ENCODE assay signal across 5 mouse cellular contexts in the genomic region with DNA sequence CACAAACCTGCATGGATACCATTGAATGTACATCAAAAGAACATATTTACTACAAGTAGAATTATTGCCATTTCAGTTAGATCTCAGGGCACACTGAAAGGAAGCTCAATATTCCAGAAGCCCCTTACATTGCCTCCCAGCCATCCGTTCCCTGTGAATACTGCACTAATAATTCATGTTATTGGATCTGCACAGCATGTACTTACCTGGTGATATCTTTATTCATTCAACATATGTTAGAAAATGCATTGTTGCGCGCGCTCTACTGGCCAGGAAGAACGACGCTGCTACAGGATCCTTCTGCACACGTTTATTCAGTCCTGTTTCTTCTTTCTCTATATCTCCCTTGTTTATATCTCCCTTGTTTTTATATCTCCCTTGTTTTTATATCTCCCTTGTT.
DNase-seq lines count a peak whose midpoint lies in the region; ATAC-seq and TF ChIP-seq lines count a peak whose summit lies in the region.
"Not testable (repeated sequence)": the region's sequence is repeated elsewhere in the genome, so short reads cannot be mapped to it uniquely, and the experiment has no call there.

No protein-coding gene starts in this region.

- DNase-seq in forebrain, postnatal 0 days = peak; percentile 3
- not testable (repeated sequence) for DNase-seq in midbrain, postnatal 0 days (ENCODE audit: low spot score)

- H3K4me1 ChIP-seq in forebrain, postnatal 0 days (ENCODE audit: insufficient read depth); hindbrain, embryonic 15.5 days (replicated peaks); midbrain, embryonic 13.5 days (replicated peaks); midbrain, embryonic 15.5 days; midbrain, postnatal 0 days (ENCODE audit: insufficient read depth, low read length): not testable (repeated sequence)

- H3K27me3 ChIP-seq in forebrain, postnatal 0 days (ENCODE audit: insufficient read depth, low read length); hindbrain, embryonic 15.5 days; midbrain, embryonic 13.5 days; midbrain, embryonic 15.5 days (replicated peaks); midbrain, postnatal 0 days (ENCODE audit: insufficient read depth, low read length): not testable (repeated sequence)

- TF ChIP-seq CTCF in forebrain, postnatal 0 days (IDR thresholded peaks at IDR 0.05; ENCODE audit: low read depth) = not testable (repeated sequence)
- peak; percentile 32; the same call in 1 of the 2 replicates for TF ChIP-seq CTCF in midbrain, postnatal 0 days (IDR thresholded peaks at IDR 0.05)

- not testable (repeated sequence) for H3K4me3 ChIP-seq in forebrain, postnatal 0 days (ENCODE audit: low read depth, low read length); hindbrain, embryonic 15.5 days; midbrain, embryonic 13.5 days (replicated peaks); midbrain, embryonic 15.5 days; midbrain, postnatal 0 days (ENCODE audit: low read depth, low read length)

- not testable (repeated sequence) for H3K36me3 ChIP-seq in forebrain, postnatal 0 days (ENCODE audit: insufficient read depth); hindbrain, embryonic 15.5 days; midbrain, embryonic 13.5 days; midbrain, embryonic 15.5 days (replicated peaks); midbrain, postnatal 0 days (ENCODE audit: insufficient read depth, low read length)

- not testable (repeated sequence) for H3K27ac ChIP-seq in forebrain, postnatal 0 days (ENCODE audit: low read depth, low read length); hindbrain, embryonic 15.5 days (replicated peaks); midbrain, embryonic 13.5 days; midbrain, embryonic 15.5 days; midbrain, postnatal 0 days (ENCODE audit: low read depth, low read length)

- not testable (repeated sequence) for H3K4me2 ChIP-seq in forebrain, postnatal 0 days (ENCODE audit: low read depth); midbrain, embryonic 13.5 days (replicated peaks); midbrain, embryonic 15.5 days; midbrain, postnatal 0 days (ENCODE audit: low read depth, low read length, poor library complexity, severe bottlenecking)
- 0 out of 2 replicates have a peak overlapping the region, but pooled peaks have one; percentile 9 for H3K4me2 ChIP-seq in hindbrain, embryonic 15.5 days

- not testable (repeated sequence) for ATAC-seq in forebrain, postnatal 0 days; hindbrain, embryonic 15.5 days (ENCODE audit: low FRiP score, low read depth)
- peak; percentile 48; the same call in 1 of the 2 replicates for ATAC-seq in midbrain, embryonic 13.5 days
- peak; percentile 52; the same call in 1 of the 2 replicates for ATAC-seq in midbrain, embryonic 15.5 days (replicated peaks)
- peak; percentile 52; the same call in 1 of the 2 replicates for ATAC-seq in midbrain, postnatal 0 days (ENCODE audit: low FRiP score)

- H3K9ac ChIP-seq in forebrain, postnatal 0 days; hindbrain, embryonic 15.5 days; midbrain, embryonic 13.5 days (replicated peaks); midbrain, embryonic 15.5 days; midbrain, postnatal 0 days (replicated peaks; ENCODE audit: low read length, poor library complexity, severe bottlenecking): not testable (repeated sequence)

- H3K9me3 ChIP-seq in forebrain, postnatal 0 days (ENCODE audit: low read length); hindbrain, embryonic 15.5 days; midbrain, embryonic 13.5 days; midbrain, embryonic 15.5 days; midbrain, postnatal 0 days (ENCODE audit: low read length): not testable (repeated sequence)

- WGBS in forebrain, postnatal 0 days = 76% methylated on average over 7 of the region's 7 CpGs
- WGBS in hindbrain, embryonic 15.5 days = 67% methylated on average over 7 of the region's 7 CpGs
- 71% methylated on average over 7 of the region's 7 CpGs for WGBS in midbrain, embryonic 13.5 days
- WGBS in midbrain, embryonic 15.5 days = 69% methylated on average over 7 of the region's 7 CpGs
- 74% methylated on average over 7 of the region's 7 CpGs for WGBS in midbrain, postnatal 0 days
